ENCODE assay signal across 22 mouse cellular contexts in the genomic region with DNA sequence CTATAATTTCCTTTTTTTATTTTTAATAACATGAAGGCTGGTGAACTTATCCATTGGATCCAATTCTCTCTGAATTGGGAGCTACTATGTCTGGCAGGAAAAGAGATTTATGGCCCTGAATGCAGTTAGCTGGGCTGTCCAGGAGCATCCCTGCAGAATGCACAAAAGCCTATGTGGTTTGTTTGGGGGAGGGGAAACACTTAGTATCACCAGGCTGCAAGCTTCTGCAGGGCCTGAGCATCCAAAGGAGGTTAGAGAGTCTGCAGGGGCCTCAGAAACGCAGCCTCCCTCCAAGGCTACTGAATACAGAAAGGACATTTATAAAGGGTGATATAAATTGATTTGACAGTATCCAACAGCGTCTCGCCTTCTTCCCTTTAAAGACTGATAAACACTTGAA. TPM values are rescaled to one million over a fixed set of nuclear protein-coding genes. Genes with fewer than 3 reads are reported as not detected.
A peak's percentile ranks its signal among the peaks of the same experiment; 100 is the strongest.
DNase-seq lines count a peak whose midpoint lies in the region; ATAC-seq lines count a peak whose summit lies in the region.
"Had no signal": no experiment of that assay in that cellular context is flagged by ENCODE, and none has a peak within 500 bp of the region (broad histone marks: within the 10 kb centered on the region; RNA-seq: fewer than 3 reads in every experiment).

No protein-coding gene starts in this region.

- H3K27me3 ChIP-seq in midbrain, embryonic 11.5 days (ENCODE audit: control insufficient read depth, insufficient read depth, low read length): no peaks in the 10 kb centered on the region
- no peaks in the 10 kb centered on the region for H3K27me3 ChIP-seq in midbrain, embryonic 10.5 days (ENCODE audit: low read depth, poor library complexity, severe bottlenecking)
- no peaks in the 10 kb centered on the region for H3K27me3 ChIP-seq in hindbrain, embryonic 15.5 days
- H3K27me3 ChIP-seq in midbrain, embryonic 16.5 days (ENCODE audit: control insufficient read depth, insufficient read depth, low read depth, low read length): no peaks in the 10 kb centered on the region
- H3K27me3 ChIP-seq: heart, embryonic 15.5 days; liver, embryonic 15.5 days had no signal

- H3K4me2 ChIP-seq in midbrain, embryonic 11.5 days: no peak overlapping the region
- no peak overlapping the region for H3K4me2 ChIP-seq in hindbrain, embryonic 15.5 days
- H3K4me2 ChIP-seq in midbrain, embryonic 16.5 days (ENCODE audit: low read length): no peak overlapping the region
- H3K4me2 ChIP-seq: heart, embryonic 15.5 days; liver, embryonic 15.5 days had no signal

- no peak overlapping the region for H3K9ac ChIP-seq in midbrain, embryonic 11.5 days (ENCODE audit: low read length)
- H3K9ac ChIP-seq in hindbrain, embryonic 15.5 days: no peak overlapping the region
- no peak overlapping the region for H3K9ac ChIP-seq in midbrain, embryonic 16.5 days (ENCODE audit: low read depth, low read length)
- H3K9ac ChIP-seq: heart, embryonic 15.5 days; liver, embryonic 15.5 days had no signal

- peak; percentile 84 for ATAC-seq in midbrain, embryonic 11.5 days (ENCODE audit: low FRiP score)
- ATAC-seq in hindbrain, embryonic 15.5 days (ENCODE audit: low FRiP score, low read depth): peak; percentile 62; the same call in 1 of the 2 replicates
- peak; percentile 66; the same call in 1 of the 2 replicates for ATAC-seq in midbrain, embryonic 16.5 days
- ATAC-seq: activated CD4-positive, CD25-positive, alpha-beta regulatory T cell, adult 4 months; Patski had no signal

- H3K4me1 ChIP-seq in midbrain, embryonic 11.5 days (ENCODE audit: control insufficient read depth, insufficient read depth, low read length): peaks cover 21% of the 10 kb centered on the region
- H3K4me1 ChIP-seq in midbrain, embryonic 10.5 days: peaks cover 30% of the 10 kb centered on the region
- peaks cover 28% of the 10 kb centered on the region for H3K4me1 ChIP-seq in hindbrain, embryonic 15.5 days (replicated peaks)
- peaks cover 32% of the 10 kb centered on the region for H3K4me1 ChIP-seq in midbrain, embryonic 16.5 days (ENCODE audit: control insufficient read depth, insufficient read depth, low read length)
- H3K4me1 ChIP-seq: liver, embryonic 15.5 days had no signal

- peak; percentile 86 for DNase-seq in midbrain, embryonic 11.5 days (ENCODE audit: low spot score, missing footprints)
- no peak for DNase-seq in midbrain, embryonic 10.5 days (ENCODE audit: low spot score)
- DNase-seq in right cerebral cortex, postnatal 4 days: no peak
- no peak for DNase-seq in layer of hippocampus, postnatal 14 days (ENCODE audit: low spot score in 2 of 2)
- DNase-seq in lung, postnatal 4 days: no peak
- DNase-seq: adrenal gland, postnatal 14 days; cerebellum, adult 8-10 months; kidney, adult 8-10 months; kidney, postnatal 25 days; layer of hippocampus, adult 9-11 months; lung, postnatal 10 days; right cerebral cortex, adult 18-20 months; spleen, adult 18-20 months; thymus, adult 2 months had no signal

- no peak overlapping the region for H3K27ac ChIP-seq in midbrain, embryonic 11.5 days (ENCODE audit: low read depth, low read length)
- H3K27ac ChIP-seq in midbrain, embryonic 10.5 days (replicated peaks): no peak overlapping the region; the same call in 1 of the 2 replicates
- peak overlapping the region; percentile 49; the same call in 1 of the 2 replicates for H3K27ac ChIP-seq in hindbrain, embryonic 15.5 days (replicated peaks)
- H3K27ac ChIP-seq in midbrain, embryonic 16.5 days (ENCODE audit: low read length): peak overlapping the region; percentile 69
- H3K27ac ChIP-seq: heart, embryonic 15.5 days; liver, embryonic 15.5 days had no signal

- no peaks in the 10 kb centered on the region for H3K36me3 ChIP-seq in midbrain, embryonic 11.5 days (ENCODE audit: control insufficient read depth, insufficient read depth, low read length)
- no peaks in the 10 kb centered on the region for H3K36me3 ChIP-seq in midbrain, embryonic 10.5 days
- no peaks in the 10 kb centered on the region; the same call in 1 of the 2 replicates for H3K36me3 ChIP-seq in hindbrain, embryonic 15.5 days
- peaks cover 2% of the 10 kb centered on the region; the same call in 1 of the 2 replicates for H3K36me3 ChIP-seq in midbrain, embryonic 16.5 days (ENCODE audit: control insufficient read depth, insufficient read depth, low read length)
- H3K36me3 ChIP-seq: heart, embryonic 15.5 days; liver, embryonic 15.5 days had no signal

- H3K4me3 ChIP-seq in midbrain, embryonic 11.5 days (ENCODE audit: low read depth, low read length): no peak overlapping the region
- H3K4me3 ChIP-seq in midbrain, embryonic 10.5 days: no peak overlapping the region
- no peak overlapping the region for H3K4me3 ChIP-seq in hindbrain, embryonic 15.5 days
- no peak overlapping the region for H3K4me3 ChIP-seq in midbrain, embryonic 16.5 days (ENCODE audit: low read depth, low read length)
- H3K4me3 ChIP-seq: erythroblast, embryonic 14.5 days; heart, embryonic 15.5 days; liver, embryonic 15.5 days had no signal

- no peaks in the 10 kb centered on the region for H3K9me3 ChIP-seq in midbrain, embryonic 11.5 days (ENCODE audit: control insufficient read depth, low read length)
- H3K9me3 ChIP-seq in midbrain, embryonic 10.5 days (replicated peaks): no peaks in the 10 kb centered on the region
- H3K9me3 ChIP-seq in hindbrain, embryonic 15.5 days: no peaks in the 10 kb centered on the region
- H3K9me3 ChIP-seq in midbrain, embryonic 16.5 days (replicated peaks; ENCODE audit: control insufficient read depth, low read length, poor library complexity, severe bottlenecking): no peaks in the 10 kb centered on the region
- H3K9me3 ChIP-seq: heart, embryonic 15.5 days; liver, embryonic 15.5 days had no signal

- 45% methylated on average over 3 of the region's 3 CpGs for WGBS in midbrain, embryonic 11.5 days
- WGBS in midbrain, embryonic 10.5 days: 47% methylated on average over 3 of the region's 3 CpGs
- 29% methylated on average over 3 of the region's 3 CpGs for WGBS in hindbrain, embryonic 15.5 days
- 16% methylated on average over 3 of the region's 3 CpGs for WGBS in midbrain, embryonic 16.5 days

RNA-seq across cellular contexts. Expression of a gene that starts 41.8 kb away (rescaled TPM):
- polyA plus RNA-seq in midbrain, embryonic 11.5 days (2014; fragmentation: Nextera tagmentation; extraction: Ambion mirVana): 35.3 and 37.4 TPM in 2 replicates
- 9.0 and 20.8 TPM in 2 replicates for polyA plus RNA-seq in midbrain, embryonic 10.5 days (2016; fragmentation: Nextera tagmentation; extraction: Ambion mirVana)
- polyA plus RNA-seq in hindbrain, embryonic 15.5 days (2015; fragmentation: Nextera tagmentation; extraction: Ambion mirVana): 198 and 205 TPM in 2 replicates
- 242 and 262 TPM in 2 replicates for polyA plus RNA-seq in midbrain, embryonic 16.5 days (2015; fragmentation: Nextera tagmentation; extraction: Ambion mirVana)
- total RNA-seq in layer of hippocampus, postnatal 14 days (2021): 100 to 1,000 TPM; 181 to 185 TPM
- total RNA-seq: common myeloid progenitor, adult 5-6 weeks had no signal
- polyA plus RNA-seq: activated CD4-positive, CD25-positive, alpha-beta regulatory T cell, adult 4 months; erythroblast, embryonic 14.5 days; Patski; thymus, adult 2 months had no signal

Comparison
In these comparisons a context has a peak if more than half of its experiments do, and no peak if none do; other contexts are left out.
1. H3K27ac ChIP-seq: peak in hindbrain, embryonic 15.5 days (single experiment) and midbrain, embryonic 16.5 days (single experiment); none in midbrain, embryonic 11.5 days (single experiment) and midbrain, embryonic 10.5 days (single experiment).
2. Peak in every context shown above with its lines, with median percentiles within 50 percentile points of each other: ATAC-seq.